Mouse (Mus musculus) CH12.LX (cell line): ENCODE results near the gene Khk.

Experiments used
- CTCF ChIP-seq, 2 experiments: IDR thresholded peaks in 1 of 2; conservative IDR thresholded peaks in 1 of 2; 2 replicates each; pipeline ENCODE4 v1.5.1; 2011 to 2012; ENCODE audit warnings: low read depth in 2 of 2, low read length in 2 of 2, improper control_type of control experiment in 1 of 2, inconsistent platforms in 1 of 2, mild to moderate bottlenecking in 1 of 2, moderate library complexity in 1 of 2
- E2F4 ChIP-seq: IDR thresholded peaks from 2 replicates; pipeline ENCODE4 v1.6.1; 2011; ENCODE audit warnings: low read depth, low read length, improper control_type of control experiment; ENCODE audit not compliant: insufficient replicate concordance
- EP300 ChIP-seq: IDR thresholded peaks from 2 replicates; pipeline ENCODE4 v1.6.1; 2011; ENCODE audit warnings: low read length, improper control_type of control experiment
- HCFC1 ChIP-seq: IDR thresholded peaks from 2 replicates; pipeline ENCODE4 v1.6.1; 2012; ENCODE audit warnings: low read depth, mild to moderate bottlenecking, inconsistent platforms, low read length, improper control_type of control experiment

GRCm38 (mm10) chr5:30952551-30952950 is 31.3 kb downstream of the Khk start:
- TF ChIP-seq HCFC1: no peak
- TF ChIP-seq E2F4: no peak
- TF ChIP-seq EP300: no peak
- TF ChIP-seq CTCF (conservative IDR thresholded peaks at IDR 0.05 in 1 of 2, IDR thresholded peaks at IDR 0.05 in 1 of 2; ENCODE audit: low read depth in 2 of 2, low read length in 2 of 2): no peak
